Mouse (Mus musculus) retina, postnatal 7 days (tissue): ENCODE results near the gene Adgrg1.
A peak's percentile ranks its signal among the peaks of the same experiment; 100 is the strongest.

Experiments
- DNase-seq: peaks from one replicate; pipeline ENCODE4 v3.0.0-alpha.2; 2012; ENCODE audit warnings: low read depth, low spot score

The Adgrg1 gene

GRCm38 (mm10) chr8:94976651-94977417, 2.3 kb downstream of the Adgrg1 start:
- no peak for DNase-seq

DNA sequence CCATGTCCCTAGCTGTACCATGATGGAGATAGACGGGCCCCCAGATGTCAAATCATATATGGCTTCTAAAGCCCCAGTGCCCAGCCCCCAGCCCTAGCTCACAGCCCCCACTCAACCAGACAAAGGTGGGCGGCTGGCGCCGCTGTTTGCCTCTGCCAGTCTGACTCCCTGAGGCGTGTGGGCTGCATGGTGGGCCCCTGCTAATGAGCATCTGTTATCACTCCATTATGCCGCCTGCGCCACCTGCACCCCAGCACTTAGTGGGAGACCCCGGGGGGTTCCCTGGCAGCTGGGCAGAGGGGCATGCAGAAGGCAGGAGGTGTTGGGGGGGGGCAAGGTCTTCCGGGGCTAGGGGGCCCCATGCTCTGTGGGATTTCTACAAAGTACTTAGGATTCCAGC, 3.6 kb downstream of the Adgrg1 start:
- DNase-seq: no peak

DNA sequence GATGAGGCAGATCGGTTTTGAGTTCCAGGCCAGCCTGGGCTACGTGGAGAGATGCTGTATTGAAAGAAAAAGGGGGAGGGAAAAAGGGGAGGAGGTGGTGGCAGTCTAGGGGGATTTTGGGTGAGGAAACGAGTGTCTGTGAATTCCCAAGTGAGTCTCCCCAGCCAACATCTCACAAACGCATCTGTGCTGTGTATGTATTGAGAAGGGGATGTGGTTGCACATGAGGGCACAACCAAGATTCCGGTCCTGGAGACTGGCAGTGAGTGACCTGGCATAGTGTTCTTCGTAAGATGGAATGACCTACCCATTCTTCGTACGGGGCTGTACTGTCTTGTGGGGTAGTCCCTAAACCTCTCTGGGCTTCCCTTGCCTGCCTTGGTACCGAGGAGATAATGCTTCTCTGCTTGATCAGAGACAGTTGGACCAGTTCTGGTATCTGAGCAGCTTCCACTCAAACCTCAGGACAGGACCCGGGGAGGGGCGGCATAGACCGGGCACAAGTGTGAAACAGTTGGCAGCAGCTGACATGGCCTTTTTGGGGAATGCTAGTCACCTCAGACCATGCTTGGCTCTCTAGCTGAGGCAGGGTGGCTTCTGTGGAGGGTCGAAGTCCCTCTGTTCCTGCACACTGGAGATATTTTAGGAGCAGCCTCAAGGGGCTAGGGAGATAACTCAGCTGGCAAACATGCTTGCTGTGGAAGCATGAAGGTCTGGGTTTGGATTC, 4.2 kb downstream of the Adgrg1 start:
- DNase-seq: no peak

- DNase-seq: no peak
Observed at GRCm38 (mm10) chr8:94980176-94980575, 5.6 kb downstream of the Adgrg1 start.

DNA sequence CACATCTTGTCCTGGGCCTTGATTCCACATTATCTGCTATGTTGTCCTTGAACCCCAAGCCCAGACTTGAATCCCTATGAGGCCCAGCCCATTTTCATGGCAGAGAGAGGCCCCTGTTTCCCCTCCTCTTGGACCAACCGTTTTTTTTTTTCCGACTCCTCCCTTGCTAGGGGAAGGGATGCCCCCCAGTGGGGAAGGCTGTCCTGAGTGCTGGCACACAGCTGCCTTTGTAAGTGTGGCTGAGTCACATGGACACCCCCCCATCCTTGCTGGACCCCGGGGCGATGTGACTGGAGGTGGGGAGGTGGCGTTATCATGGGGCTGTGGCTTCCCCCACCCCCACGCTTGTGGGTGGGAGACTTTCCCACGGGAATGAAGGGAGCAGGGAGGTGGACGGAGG, 6.4 kb downstream of the Adgrg1 start:
- DNase-seq: no peak

GRCm38 (mm10) chr8:94981848-94982247, 7.3 kb downstream of the Adgrg1 start:
- no peak for DNase-seq

DNA sequence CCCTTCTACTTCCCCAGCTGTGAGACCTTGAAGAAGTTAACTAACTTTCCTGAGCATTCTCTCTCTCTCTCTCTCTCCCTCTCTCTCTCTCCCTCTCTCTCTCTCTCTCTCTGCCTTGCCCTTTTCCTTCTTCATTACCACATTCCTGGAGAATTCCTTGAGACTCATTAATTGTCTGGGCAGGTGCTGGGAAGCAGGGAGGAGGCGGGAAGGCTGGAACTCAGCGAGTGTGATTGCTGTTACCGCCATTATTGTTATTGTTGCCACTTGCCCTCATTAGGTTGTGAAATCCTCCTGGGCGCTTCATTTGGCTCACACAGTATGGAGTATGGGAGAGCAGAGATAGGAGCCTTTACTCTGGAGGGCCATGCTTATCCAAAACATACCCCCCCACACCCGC, 8.6 kb downstream of the Adgrg1 start:
- DNase-seq: no peak

- DNase-seq: no peak
Observed at GRCm38 (mm10) chr8:94983881-94984516, 9.4 kb downstream of the Adgrg1 start.

DNA sequence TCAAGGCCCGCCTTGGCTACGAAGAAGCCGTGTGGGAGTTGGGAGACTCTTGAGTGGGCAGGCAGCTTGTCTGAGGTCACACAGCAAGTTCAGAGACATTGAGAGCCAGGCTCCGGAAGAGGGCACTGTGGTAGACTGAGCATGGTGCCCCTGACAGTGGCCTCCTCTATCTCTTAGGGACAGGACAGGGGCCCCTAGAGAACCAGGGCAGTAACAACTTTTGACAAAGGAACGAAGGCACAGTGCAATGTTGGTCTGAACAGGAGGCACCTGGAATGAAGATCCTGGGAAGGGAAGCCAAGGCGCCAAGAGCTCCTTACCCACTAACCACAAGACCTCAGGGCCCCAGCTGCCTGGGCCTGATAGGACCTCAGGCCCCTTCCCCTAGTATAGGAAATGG, 10.5 kb downstream of the Adgrg1 start:
- DNase-seq: no peak

GRCm38 (mm10) chr8:94986676-94987075, 12.1 kb downstream of the Adgrg1 start:
- peak; percentile 33 for DNase-seq

- DNase-seq: no peak
Observed at GRCm38 (mm10) chr8:94987553-94987952, 13.0 kb downstream of the Adgrg1 start.

- DNase-seq: no peak
Observed at GRCm38 (mm10) chr8:94988619-94989018, 14.1 kb downstream of the Adgrg1 start.

DNA sequence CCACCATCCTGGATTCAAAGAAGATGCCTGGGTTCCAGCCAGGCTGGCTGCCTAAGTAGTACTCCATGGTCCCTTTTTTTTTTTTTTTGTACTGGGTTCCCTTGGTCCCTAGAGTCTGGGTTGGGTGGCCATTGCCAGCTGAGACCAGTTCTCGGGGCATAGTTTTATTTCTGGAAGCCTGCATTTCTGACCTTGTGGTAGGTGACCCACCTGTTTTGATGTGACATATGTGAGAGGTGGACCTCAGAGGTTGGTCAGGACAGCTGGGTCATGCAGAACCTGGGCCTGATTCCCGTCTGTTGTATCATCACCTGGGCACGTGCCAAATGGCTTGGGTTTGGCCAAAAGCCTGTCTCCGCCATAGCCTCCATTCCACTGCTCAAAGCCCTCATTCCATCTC, 15.2 kb downstream of the Adgrg1 start:
- no peak for DNase-seq

DNA sequence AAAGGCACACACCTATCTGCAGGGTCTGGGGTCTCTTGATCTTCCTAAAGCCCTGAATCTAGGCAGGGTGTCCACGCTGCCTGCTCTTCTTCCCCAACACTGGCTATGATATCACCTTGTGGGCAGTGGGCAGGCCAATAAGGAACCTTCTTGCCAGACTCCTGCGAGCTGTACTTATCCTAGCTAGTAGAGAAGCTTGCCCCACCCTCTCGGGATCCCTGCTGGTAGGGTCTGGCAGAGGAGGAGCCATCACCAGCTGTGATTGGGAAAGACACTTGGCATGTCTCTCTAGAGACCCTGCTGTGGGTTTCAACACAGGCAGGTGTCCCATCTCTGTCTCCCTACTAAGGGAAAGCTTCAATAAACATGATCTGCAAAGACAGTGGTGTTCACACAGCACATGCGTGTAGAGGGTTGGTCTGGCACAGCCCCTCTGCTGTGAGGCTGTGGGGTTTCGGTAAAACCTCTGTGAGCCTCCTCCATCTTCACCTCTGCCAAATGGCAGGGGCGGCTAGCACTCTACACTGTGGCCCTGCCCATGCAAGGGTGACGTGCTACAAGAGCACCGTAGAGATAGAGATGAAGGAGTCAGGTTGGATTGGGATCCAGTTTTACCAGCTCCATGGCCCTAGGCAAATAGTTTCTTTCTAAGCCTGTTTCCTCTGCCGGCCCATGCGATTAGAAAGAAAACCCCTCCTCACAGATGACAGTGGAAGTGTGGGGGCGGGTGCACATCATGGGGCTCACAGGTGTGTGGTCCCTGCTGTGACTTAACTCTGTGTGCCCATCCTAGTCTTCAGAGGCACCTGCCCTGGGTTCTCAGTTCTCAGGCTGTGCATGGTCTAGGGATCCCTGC, 16.3 kb downstream of the Adgrg1 start:
- no peak for DNase-seq

GRCm38 (mm10) chr8:94991454-94991994, 17.0 kb downstream of the Adgrg1 start:
- DNase-seq: no peak

DNA sequence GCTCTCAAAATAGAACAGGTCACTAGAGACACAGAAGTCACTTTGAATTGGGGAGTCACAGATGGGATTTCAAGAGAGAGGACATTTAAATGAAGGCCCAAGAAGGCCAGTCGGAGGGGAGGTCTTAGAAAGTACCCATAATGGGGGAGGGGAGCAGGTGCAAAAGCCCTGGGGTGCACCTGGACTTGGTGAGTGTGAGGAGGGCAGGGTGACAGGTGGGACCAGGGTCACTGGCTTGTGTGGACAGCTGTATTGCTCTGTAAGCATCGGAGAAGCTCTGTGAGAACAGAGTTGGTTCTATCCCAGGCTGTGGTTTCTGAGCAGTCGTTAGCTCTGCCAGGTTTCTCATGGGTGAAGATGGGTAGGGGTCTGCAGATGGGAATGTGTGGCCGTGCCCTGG, 17.5 kb downstream of the Adgrg1 start:
- no peak for DNase-seq

DNA sequence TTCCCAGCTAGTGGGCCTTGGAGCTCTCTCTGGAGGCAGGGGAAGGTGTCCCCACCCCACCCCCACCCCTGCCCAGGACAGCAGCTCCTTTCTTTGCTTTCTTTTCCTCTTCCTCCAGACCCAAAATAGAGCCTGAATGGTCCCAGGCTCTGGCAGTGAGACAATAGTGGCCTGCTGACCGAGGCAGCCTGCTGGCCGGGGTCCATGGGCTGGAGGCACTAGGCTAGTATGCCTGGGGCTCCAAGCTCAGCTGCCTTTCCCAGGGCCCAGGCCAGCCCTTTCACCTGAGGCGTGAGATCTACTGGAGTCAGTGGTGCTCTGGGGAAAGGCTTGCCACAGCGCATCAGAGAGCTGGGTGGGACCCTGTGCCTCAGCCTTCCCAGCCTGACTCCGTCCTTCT, 18.0 kb downstream of the Adgrg1 start:
- no peak for DNase-seq

DNA sequence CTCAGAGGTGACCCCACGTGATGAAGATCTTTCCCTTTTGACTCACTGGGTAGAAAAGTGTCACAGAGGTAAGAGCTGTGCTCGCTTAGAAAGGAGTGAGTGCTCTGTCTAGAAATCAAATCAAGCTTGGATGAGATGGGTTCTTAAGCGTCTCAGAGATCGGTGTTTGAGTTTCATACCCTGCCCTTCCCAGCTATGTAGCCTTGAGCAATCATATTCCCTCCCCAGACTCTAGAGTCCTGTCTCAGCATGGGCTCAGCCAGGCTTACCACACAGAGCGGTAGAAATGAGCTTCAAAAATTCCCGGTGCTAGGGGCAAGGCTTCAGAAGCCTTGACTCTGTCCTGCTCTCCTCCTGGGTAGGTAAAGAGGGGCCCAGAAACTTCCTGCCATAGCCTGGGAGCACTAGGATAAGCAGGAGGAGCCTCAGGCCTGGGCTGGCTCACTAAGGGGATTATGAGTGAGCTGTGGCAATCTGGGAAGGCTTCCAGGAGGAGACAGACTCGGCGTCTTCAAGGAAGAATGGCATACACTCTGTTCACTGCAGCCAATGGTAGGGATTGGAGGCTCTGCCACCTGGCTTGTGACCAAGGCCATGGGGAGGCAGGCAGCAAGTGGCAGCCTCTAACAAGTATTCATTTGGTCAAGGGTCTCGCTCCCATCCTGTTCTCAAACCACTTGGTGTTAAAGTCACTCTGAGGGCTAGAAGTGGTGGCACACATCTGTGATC, 18.6 kb downstream of the Adgrg1 start:
- DNase-seq: no peak

DNA sequence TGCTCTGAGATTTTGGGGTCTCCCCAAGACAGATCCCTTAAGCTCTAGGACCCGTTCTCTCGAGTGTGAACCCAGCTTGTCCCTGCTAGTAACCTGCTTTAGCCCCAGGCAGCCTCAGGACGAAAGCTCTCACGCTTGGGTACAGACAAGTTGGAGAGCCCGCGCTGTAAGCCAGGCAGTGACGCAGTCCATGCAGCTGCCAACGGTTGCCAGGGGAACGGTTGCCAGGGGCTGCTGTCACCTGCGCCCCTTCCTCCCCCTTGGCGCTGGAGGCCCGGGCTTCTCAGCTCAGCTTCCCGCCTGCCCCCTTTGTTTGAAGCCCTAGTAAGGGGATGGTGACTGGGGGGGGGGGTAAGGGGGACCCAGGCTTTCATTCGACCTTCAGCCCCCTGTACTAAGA, 19.5 kb downstream of the Adgrg1 start:
- peak; percentile 54 for DNase-seq

GRCm38 (mm10) chr8:94994510-94994909, 20.0 kb downstream of the Adgrg1 start:
- DNase-seq: no peak
